Mouse (Mus musculus): Measurements from ENCODE around the gene Gm20683. TPM values are rescaled to one million over a fixed set of nuclear protein-coding genes. Genes with fewer than 3 reads are reported as not detected.
A peak's percentile ranks its signal among the peaks of the same experiment; 100 is the strongest.

Gm20683 gene
- polyA plus RNA-seq, 1 experiment = not detected

DNA sequence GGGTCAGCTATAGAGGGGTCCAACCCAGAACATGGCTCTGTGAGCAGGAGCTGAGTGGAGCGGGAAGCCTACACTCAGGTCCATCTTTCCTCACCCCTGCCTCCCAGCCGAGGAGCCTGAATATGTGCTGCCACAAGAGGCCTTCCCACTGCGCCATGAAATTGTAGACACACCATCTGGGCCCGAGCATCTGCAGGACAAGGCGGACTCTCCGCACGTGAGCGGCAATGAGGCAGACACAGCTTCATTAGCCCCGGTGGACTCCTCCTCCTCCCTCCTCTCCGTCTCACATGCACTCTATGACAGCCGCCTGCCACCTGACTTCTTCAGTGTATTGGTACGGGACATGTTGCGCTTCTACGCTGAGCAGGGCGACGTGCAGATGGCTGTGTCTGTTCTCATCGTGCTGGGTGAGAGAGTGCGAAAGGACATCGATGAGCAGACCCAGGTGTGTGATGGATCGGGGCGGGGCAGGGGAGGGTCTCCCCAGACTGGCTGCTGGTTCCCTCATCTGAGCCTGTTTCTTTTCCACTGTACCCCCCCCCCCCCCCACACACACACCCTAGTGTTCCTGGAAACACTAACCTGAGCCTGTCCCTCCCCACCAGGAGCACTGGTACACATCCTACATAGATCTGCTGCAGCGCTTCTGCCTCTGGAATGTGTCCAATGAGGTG, 13.9 kb downstream of the Gm20683 start:
- Histone ChIP-seq H3K27ac (ENCODE audit: insufficient read depth, low read depth, low read length) (no peak overlapping the region), H3K4me1 (ENCODE audit: control insufficient read depth, insufficient read depth, low read length) (peaks cover 70% of the 10 kb centered on the region), H3K4me3 (ENCODE audit: insufficient read depth, low read depth, low read length) (no peak overlapping the region)
- TF ChIP-seq CTCF (IDR thresholded peaks at IDR 0.05; ENCODE audit: insufficient read depth, low read depth, low read length) (no peak), POLR2A (IDR thresholded peaks at IDR 0.05; ENCODE audit: insufficient read depth, low read depth, low read length) (no peak)
- WGBS = 90% methylated on average over 22 of the region's 22 CpGs

DNA sequence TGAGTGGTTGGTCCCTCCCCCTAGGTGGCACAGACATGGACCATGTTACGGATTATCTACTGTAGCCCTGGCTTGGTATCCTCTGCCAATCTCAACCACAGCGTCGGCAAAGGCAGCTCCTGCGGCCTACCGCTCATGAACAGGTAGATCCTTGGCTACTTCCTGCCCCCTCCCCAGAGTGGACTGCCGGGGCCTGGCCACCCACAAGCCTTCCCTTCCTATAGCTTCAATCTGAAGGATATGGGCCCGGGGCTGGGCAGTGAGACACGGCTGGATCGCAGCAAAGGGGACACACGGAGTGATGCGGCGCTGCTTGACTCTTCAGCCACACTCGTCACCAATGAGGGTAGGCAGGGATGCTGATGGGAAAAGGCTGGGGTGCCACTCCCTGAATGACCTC, 14.6 kb downstream of the Gm20683 start:
- 95% methylated on average over 13 of the region's 13 CpGs for WGBS
- Histone ChIP-seq H3K4me3 (ENCODE audit: insufficient read depth, low read depth, low read length) (no peak overlapping the region), H3K4me1 (ENCODE audit: control insufficient read depth, insufficient read depth, low read length) (peaks cover 69% of the 10 kb centered on the region), H3K27ac (ENCODE audit: insufficient read depth, low read depth, low read length) (no peak overlapping the region)
- TF ChIP-seq CTCF (IDR thresholded peaks at IDR 0.05; ENCODE audit: insufficient read depth, low read depth, low read length) (no peak), POLR2A (IDR thresholded peaks at IDR 0.05; ENCODE audit: insufficient read depth, low read depth, low read length) (no peak)

DNA sequence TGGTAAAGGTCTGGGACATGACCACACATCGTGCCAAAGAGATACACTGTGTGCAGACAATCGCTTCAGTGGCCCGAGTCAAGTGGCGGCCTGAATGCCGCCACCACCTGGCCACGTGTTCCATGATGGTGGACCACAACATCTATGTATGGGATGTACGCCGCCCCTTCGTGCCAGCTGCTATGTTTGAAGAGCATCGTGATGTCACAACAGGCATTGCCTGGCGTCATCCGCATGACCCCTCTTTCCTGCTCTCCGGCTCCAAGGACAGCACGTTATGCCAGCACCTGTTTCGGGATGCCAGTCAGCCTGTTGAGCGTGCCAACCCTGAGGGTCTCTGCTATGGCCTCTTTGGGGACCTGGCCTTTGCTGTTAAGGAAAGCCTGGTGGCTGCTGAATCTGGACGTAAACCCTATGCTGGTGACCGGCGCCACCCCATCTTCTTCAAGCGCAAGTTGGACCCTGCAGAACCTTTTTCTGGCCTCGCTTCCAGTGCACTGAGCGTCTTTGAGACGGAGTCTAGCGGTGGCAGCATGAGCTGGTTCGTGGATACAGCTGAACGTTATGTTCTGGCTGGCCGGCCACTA, 15.5 kb downstream of the Gm20683 start:
- WGBS = 93% methylated on average over 27 of the region's 27 CpGs
- no peak for TF ChIP-seq CTCF (IDR thresholded peaks at IDR 0.05; ENCODE audit: insufficient read depth, low read depth, low read length)
- TF ChIP-seq POLR2A (IDR thresholded peaks at IDR 0.05; ENCODE audit: insufficient read depth, low read depth, low read length) = no peak
- Histone ChIP-seq H3K4me3 (ENCODE audit: insufficient read depth, low read depth, low read length) (no peak overlapping the region), H3K4me1 (ENCODE audit: control insufficient read depth, insufficient read depth, low read length) (peaks cover 59% of the 10 kb centered on the region), H3K27ac (ENCODE audit: insufficient read depth, low read depth, low read length) (no peak overlapping the region)

DNA sequence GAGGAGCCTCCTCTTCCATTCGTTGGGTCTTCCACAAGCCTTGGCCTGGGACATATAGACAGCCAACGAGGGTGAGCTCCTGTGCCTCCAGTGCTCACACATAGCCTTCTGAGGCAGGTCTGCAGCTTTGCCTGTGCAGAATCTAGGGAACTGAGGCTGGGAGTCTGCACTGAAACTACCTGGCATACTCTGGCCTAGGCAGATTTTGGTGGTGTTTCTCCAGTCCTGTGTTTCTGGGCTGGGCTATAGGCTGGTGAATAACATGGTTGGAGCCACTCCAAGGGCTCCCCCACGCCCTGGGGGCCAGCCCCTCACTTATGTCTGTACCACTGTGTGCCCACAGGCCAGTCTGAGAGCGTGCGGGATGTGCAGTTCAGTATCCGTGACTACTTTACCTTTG, 16.3 kb downstream of the Gm20683 start:
- TF ChIP-seq CTCF (IDR thresholded peaks at IDR 0.05; ENCODE audit: insufficient read depth, low read depth, low read length) (no peak; the same call in 1 of the 2 replicates), POLR2A (IDR thresholded peaks at IDR 0.05; ENCODE audit: insufficient read depth, low read depth, low read length) (no peak)
- WGBS = 87% methylated on average over 6 of the region's 6 CpGs
- Histone ChIP-seq H3K27ac (ENCODE audit: insufficient read depth, low read depth, low read length) (no peak overlapping the region), H3K4me1 (ENCODE audit: control insufficient read depth, insufficient read depth, low read length) (peaks cover 52% of the 10 kb centered on the region), H3K4me3 (ENCODE audit: insufficient read depth, low read depth, low read length) (no peak overlapping the region)

DNA sequence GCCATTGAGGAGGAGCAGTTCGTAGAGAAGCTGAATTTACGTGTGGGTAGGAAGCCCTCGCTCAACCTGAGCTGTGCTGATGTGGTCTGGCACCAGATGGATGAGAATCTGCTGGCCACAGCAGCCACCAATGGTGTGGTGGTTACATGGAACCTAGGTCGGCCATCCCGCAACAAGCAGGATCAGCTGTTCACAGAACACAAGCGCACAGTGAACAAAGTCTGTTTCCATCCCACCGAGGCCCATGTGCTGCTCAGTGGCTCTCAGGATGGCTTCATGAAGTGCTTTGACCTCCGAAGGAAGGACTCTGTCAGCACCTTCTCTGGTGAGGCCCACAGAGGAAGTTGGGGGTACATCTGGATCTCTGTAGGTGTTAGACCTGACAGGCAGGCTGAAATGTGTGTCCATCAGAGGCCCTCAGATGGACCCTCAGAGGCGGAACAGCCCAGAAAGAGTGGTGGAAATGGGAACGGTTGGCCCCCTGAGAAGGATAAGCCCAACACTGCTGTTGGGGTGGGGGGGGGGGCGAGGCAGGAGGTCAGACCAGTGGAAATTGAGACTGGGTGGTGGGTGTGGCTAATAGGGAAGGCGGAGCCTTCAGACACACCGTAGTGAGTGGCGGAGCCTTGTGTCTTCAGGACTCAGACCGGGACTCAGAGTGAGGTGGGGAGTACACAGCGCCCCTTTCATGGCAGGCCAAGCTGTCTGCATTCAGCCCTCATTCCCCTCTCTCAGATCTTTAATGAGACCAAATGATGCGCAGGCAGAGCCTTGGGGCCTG, 17.0 kb downstream of the Gm20683 start:
- WGBS = 73% methylated on average over 17 of the region's 17 CpGs

DNA sequence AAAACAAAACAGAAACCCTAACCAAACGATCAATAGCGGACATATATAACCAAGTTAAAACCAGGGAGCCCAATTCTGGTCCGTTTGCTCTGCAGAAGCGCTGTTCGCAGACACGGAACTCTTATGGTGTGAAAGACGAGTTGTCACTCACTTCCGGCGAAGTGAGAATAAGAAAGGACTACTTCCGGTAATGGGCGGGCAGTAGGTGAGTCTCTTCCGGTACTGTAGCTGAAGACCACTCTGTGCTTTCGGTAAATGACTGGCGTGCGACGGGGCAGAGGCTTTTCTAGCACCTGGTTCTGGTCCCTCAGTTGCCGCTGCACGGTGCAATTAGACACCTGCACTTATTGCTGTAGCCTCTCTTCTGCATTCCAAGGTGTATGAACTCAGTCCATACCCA, 18.1 kb downstream of the Gm20683 start, which contains the start of gene Wdr24:
Wdr24 (plus strand) TSS at position 176 of the 400 bp plus-strand sequence.
- WGBS = under 1% methylated on average over 18 of the region's 18 CpGs
- Histone ChIP-seq H3K4me1 (ENCODE audit: control insufficient read depth, insufficient read depth, low read length) (peaks cover 45% of the 10 kb centered on the region), H3K27ac (ENCODE audit: insufficient read depth, low read depth, low read length) (peak within 1 kb of the TSS; percentile 81), H3K4me3 (ENCODE audit: insufficient read depth, low read depth, low read length) (peak within 1 kb of the TSS; percentile 71)
- TF ChIP-seq POLR2A (IDR thresholded peaks at IDR 0.05; ENCODE audit: insufficient read depth, low read depth, low read length) = no peak
- TF ChIP-seq CTCF (IDR thresholded peaks at IDR 0.05; ENCODE audit: insufficient read depth, low read depth, low read length) = no peak

More for the DNA sequence above, 17.0 kb downstream of the Gm20683 start:
- Histone ChIP-seq H3K4me3 (ENCODE audit: insufficient read depth, low read depth, low read length) (peak overlapping the region; percentile 71; the same call in 1 of the 2 replicates), H3K27ac (ENCODE audit: insufficient read depth, low read depth, low read length) (no peak overlapping the region), H3K4me1 (ENCODE audit: control insufficient read depth, insufficient read depth, low read length) (peaks cover 49% of the 10 kb centered on the region)
- TF ChIP-seq POLR2A (IDR thresholded peaks at IDR 0.05; ENCODE audit: insufficient read depth, low read depth, low read length) = no peak
- no peak for TF ChIP-seq CTCF (IDR thresholded peaks at IDR 0.05; ENCODE audit: insufficient read depth, low read depth, low read length)

DNA sequence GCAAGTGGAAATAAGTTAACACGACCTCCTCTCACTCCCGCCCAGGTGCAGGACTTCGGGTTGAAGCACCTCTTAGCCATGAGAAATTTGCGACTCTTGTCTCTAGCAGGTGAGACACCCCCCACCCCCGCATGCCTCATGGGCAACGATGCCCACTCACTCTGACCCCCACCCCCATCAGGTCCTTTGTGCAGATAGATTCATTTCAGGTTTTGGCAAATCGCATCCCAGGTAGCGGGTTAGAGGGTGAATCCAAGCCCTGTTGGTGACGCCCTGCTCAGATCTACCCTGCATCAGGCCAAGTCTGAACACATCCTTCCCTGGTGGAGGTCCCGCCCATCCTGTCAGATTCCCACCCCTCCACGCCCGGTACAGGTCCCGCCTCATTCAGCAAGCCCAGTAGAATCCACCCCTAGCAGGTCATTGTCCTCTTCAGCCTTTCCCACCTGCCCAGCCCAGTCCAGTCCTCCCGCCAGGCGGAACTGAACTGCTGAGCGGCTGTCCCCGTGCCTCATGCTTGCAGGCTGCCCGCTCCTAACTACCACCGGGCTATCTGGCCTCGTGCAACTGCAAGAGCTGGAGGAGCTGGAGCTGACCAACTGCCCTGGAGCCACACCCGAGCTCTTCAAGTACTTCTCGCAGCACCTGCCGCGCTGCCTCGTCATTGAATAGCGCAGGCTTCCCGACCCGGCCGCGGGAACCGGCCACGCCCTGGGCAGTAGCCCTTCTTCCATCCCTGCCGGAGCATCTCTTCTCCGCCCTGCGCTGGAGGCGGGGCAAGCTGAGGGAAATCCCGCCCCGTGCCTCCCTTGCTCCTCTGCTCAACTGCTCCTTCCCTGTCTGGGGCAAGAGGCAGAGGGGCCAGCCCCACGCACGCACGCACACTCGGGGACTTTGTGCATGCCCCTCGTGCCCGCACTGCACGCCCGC, 22.4 kb downstream of the Gm20683 start:
- no peak overlapping the region for H3K4me3 ChIP-seq (ENCODE audit: insufficient read depth, low read depth, low read length)
- H3K4me1 ChIP-seq (ENCODE audit: control insufficient read depth, insufficient read depth, low read length) = peaks cover 14% of the 10 kb centered on the region
- TF ChIP-seq CTCF (IDR thresholded peaks at IDR 0.05; ENCODE audit: insufficient read depth, low read depth, low read length) (no peak), POLR2A (IDR thresholded peaks at IDR 0.05; ENCODE audit: insufficient read depth, low read depth, low read length) (no peak)
- H3K27ac ChIP-seq (ENCODE audit: insufficient read depth, low read depth, low read length) = no peak overlapping the region
- WGBS = 24% methylated on average over 46 of the region's 46 CpGs

DNA sequence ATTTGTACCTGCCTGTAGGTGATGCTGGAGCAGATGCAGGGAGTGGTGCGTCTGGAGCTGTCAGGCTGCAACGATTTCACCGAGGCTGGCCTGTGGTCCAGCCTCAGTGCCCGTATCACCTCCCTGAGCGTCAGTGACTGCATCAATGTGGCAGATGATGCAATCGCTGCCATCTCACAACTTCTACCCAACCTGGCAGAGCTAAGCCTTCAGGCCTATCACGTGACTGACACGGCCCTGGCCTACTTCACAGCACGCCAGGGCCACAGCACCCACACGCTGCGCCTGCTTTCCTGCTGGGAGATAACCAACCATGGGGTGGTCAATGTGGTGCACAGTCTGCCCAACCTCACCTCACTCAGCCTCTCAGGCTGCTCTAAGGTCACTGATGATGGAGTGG, 23.9 kb downstream of the Gm20683 start:
- TF ChIP-seq POLR2A (IDR thresholded peaks at IDR 0.05; ENCODE audit: insufficient read depth, low read depth, low read length) = no peak
- TF ChIP-seq CTCF (IDR thresholded peaks at IDR 0.05; ENCODE audit: insufficient read depth, low read depth, low read length) = no peak
- peaks cover 17% of the 10 kb centered on the region for H3K4me1 ChIP-seq (ENCODE audit: control insufficient read depth, insufficient read depth, low read length)
- 86% methylated on average over 11 of the region's 11 CpGs for WGBS
- H3K4me3 ChIP-seq (ENCODE audit: insufficient read depth, low read depth, low read length) = no peak overlapping the region
- no peak overlapping the region for H3K27ac ChIP-seq (ENCODE audit: insufficient read depth, low read depth, low read length)
